Mouse (Mus musculus) midbrain, embryonic 11.5 days (tissue): ENCODE measurements at regions not wholly inside any gene's neighbourhood (a gene's known extent, or its start where the extent isn't known, plus 50 kb on each side); places are given as distances from the start of the nearest gene placed in this dataset.
A peak's percentile ranks its signal among the peaks of the same experiment; 100 is the strongest.

Source experiments
- ATAC-seq: fragments of 200-750 bp; cut with Nextera tagmentation; 2 replicates; pipeline ENCODE4 v1.8.0; 2017; ENCODE audit warnings: moderate TSS enrichment, moderate library complexity; ENCODE audit not compliant: low FRiP score
- DNase-seq: peaks from one replicate; pipeline ENCODE4 v3.0.0; 2015; ENCODE audit warnings: low spot score; ENCODE audit errors: missing footprints
- H3K27ac ChIP-seq: fragments of 300-500 bp; sonication (generic); 2 replicates; pipeline ENCODE4 v1.5.1; 2014; ENCODE audit warnings: low read depth, low read length
- H3K27me3 ChIP-seq: fragments of 300-500 bp; sonication (generic); 2 replicates; pipeline ENCODE4 v1.6.1; 2014; ENCODE audit warnings: mild to moderate bottlenecking, low read length, moderate library complexity, mixed read lengths; ENCODE audit not compliant: control insufficient read depth, insufficient read depth
- H3K36me3 ChIP-seq: fragments of 300-500 bp; sonication (generic); 2 replicates; pipeline ENCODE4 v1.6.1; 2014; ENCODE audit warnings: mild to moderate bottlenecking, low read length, moderate library complexity, mixed read lengths; ENCODE audit not compliant: control insufficient read depth, insufficient read depth
- H3K4me1 ChIP-seq: fragments of 300-500 bp; sonication (generic); 2 replicates; pipeline ENCODE4 v1.6.1; 2014; ENCODE audit warnings: low read length; ENCODE audit not compliant: control insufficient read depth, insufficient read depth
- H3K4me2 ChIP-seq: fragments of 300-500 bp; sonication (generic); 2 replicates; pipeline ENCODE4 v1.6.1; 2014; ENCODE audit warnings: mild to moderate bottlenecking, moderate library complexity
- H3K4me3 ChIP-seq: fragments of 300-500 bp; sonication (generic); 2 replicates; pipeline ENCODE4 v1.5.1; 2014; ENCODE audit warnings: low read depth, low read length
- H3K9ac ChIP-seq: fragments of 300-500 bp; sonication (generic); 2 replicates; pipeline ENCODE4 v1.6.1; 2014; ENCODE audit warnings: low read length
- H3K9me3 ChIP-seq: fragments of 300-500 bp; sonication (generic); 2 replicates; pipeline ENCODE4 v1.6.1; 2016; ENCODE audit warnings: low read length; ENCODE audit not compliant: control insufficient read depth
- WGBS: fragments of 180-500 bp; shearing (Covaris S2); extraction: QIAGEN DNeasy Blood & Tissue Kit; methylation state at CpG from one replicate; pipeline ENCODE4 v1.1.7; 2014; 5-methylcytosine and 5-hydroxymethylcytosine counted together

DNA sequence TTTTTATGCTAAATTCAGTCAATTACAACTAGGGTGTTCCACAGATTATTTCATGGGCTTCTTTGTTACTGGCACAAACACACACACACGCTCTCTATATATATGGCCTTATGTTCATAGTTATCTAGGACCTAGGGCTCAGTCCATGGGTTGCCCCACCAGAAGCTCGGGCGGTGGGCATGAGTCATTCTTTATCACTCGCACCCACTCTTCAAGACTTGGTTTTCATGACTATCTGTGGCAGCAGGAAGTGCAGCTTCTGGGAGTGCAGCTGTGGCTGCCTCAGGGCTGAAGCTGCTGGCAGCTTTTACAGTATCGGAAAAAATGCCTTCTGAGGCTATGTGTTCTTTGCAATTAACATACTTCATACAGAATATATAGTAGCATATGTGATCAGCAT is 198.7 kb downstream of the Ipo11 start:
- H3K9ac ChIP-seq, result no peak overlapping the region
- H3K4me3 ChIP-seq, result no peak overlapping the region
- DNase-seq, result no peak
- ATAC-seq, result no peak
- H3K36me3 ChIP-seq, result no peaks in the 10 kb centered on the region
- no peak overlapping the region for H3K27ac ChIP-seq
- 85% methylated on average over 5 of the region's 5 CpGs for WGBS
- H3K4me2 ChIP-seq, result no peak overlapping the region
- no peaks in the 10 kb centered on the region for H3K27me3 ChIP-seq
- H3K4me1 ChIP-seq, result no peaks in the 10 kb centered on the region
- H3K9me3 ChIP-seq, result no peaks in the 10 kb centered on the region

DNA sequence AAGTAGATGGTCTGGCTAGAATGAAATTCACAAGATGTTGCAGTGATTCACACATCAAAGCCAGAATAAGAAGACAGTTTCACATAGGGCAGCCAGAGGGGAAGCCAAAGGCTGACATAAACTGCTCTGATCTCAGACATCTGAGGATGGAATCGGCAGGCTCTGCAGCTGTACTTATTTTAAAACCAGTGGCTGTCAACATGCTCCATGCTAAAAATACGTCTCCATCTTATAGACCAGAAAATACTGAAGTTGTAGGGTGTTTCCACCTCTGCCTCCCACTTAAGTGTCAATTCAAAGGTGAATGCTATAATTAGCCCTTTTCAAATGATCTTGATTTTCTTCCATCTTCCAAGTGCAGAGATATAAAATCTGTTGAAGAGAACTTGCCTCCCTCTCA is 202.4 kb downstream of the Ipo11 start:
- no peaks in the 10 kb centered on the region for H3K9me3 ChIP-seq
- WGBS, result 84% methylated on average over 2 of the region's 2 CpGs
- no peaks in the 10 kb centered on the region for H3K27me3 ChIP-seq
- H3K9ac ChIP-seq, result no peak overlapping the region
- no peak overlapping the region for H3K4me3 ChIP-seq
- no peaks in the 10 kb centered on the region for H3K36me3 ChIP-seq
- H3K4me1 ChIP-seq, result no peaks in the 10 kb centered on the region
- H3K27ac ChIP-seq, result no peak overlapping the region
- ATAC-seq (no peak), DNase-seq (no peak)
- H3K4me2 ChIP-seq, result no peak overlapping the region

DNA sequence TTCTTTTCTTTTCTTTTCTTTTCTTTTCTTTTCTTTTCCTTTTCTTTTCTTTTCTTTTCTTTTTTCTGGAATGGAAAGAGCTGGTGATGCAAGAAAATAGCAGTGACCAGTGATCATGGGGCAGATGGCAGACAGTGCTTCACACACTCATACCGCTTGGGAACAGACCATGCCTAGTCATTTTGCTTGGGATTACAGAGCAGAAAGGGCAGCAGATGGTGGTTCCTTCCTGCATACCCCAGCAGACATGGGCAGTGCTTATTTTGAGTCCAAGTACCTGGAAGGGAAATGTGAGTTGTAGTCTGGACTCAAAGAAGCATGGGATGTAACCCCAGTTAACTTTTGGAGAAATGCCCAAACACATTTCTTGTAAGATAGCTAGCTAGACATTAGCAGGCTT is 203.9 kb downstream of the Ipo11 start:
- no peak for DNase-seq
- H3K4me2 ChIP-seq, result no peak overlapping the region
- H3K27me3 ChIP-seq, result no peaks in the 10 kb centered on the region
- H3K36me3 ChIP-seq, result no peaks in the 10 kb centered on the region
- no peaks in the 10 kb centered on the region for H3K9me3 ChIP-seq
- H3K4me1 ChIP-seq, result no peaks in the 10 kb centered on the region
- no peak overlapping the region for H3K9ac ChIP-seq
- H3K4me3 ChIP-seq, result no peak overlapping the region
- ATAC-seq, result no peak
- H3K27ac ChIP-seq, result no peak overlapping the region
- 90% methylated on average over 1 of the region's 1 CpGs for WGBS

DNA sequence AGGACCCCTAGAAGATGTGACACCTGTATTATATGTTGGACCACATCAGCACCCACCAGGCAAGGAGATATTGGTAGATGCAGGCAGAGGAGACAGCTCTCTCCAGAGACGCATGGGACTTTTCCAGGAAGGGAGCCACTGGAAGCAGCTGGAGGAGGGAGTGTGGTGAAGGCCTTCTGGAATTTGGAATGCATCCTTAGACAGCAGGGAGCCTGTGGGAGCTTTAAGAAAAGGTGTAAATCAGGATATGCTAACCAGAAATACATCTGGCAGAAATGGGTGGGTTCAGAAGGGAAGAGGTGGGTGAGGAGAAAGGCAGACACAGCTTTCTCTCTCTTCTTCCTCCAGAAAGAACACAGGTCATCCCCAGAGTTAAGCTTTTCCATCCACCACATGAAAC is 213.4 kb downstream of the Ipo11 start:
- no peak overlapping the region for H3K27ac ChIP-seq
- ATAC-seq (no peak), DNase-seq (no peak)
- no peaks in the 10 kb centered on the region for H3K27me3 ChIP-seq
- no peak overlapping the region for H3K4me2 ChIP-seq
- H3K4me1 ChIP-seq, result no peaks in the 10 kb centered on the region
- no peaks in the 10 kb centered on the region for H3K9me3 ChIP-seq
- no peaks in the 10 kb centered on the region for H3K36me3 ChIP-seq
- no peak overlapping the region for H3K9ac ChIP-seq
- H3K4me3 ChIP-seq, result no peak overlapping the region
- WGBS, result 88% methylated on average over 1 of the region's 1 CpGs

DNA sequence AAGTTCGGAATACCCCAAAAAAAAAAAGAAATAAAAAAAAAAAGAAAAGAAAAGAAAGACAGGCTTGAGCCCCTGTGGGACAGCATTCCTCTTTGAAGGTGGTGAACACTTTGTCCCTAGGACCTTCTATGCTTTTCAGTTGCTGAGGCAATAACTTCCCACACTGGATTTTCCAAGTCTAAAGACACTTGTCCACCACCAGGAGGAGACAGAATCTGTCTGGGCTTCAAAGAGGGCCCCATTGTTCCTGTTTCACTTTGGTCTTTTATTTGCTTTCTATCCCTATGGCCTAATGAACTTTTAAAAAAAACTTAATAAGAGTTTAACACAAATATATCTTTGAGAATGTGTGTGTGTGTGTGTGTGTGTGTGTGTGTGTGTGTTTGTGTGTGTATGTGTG is 215.6 kb downstream of the Ipo11 start:
- no peak overlapping the region for H3K4me2 ChIP-seq
- H3K27me3 ChIP-seq, result no peaks in the 10 kb centered on the region
- no peaks in the 10 kb centered on the region for H3K36me3 ChIP-seq
- H3K4me1 ChIP-seq, result no peaks in the 10 kb centered on the region
- no peak overlapping the region for H3K27ac ChIP-seq
- H3K4me3 ChIP-seq, result no peak overlapping the region
- WGBS, result 89% methylated on average over 1 of the region's 1 CpGs
- DNase-seq (no peak), ATAC-seq (no peak)
- no peak overlapping the region for H3K9ac ChIP-seq
- no peaks in the 10 kb centered on the region for H3K9me3 ChIP-seq

DNA sequence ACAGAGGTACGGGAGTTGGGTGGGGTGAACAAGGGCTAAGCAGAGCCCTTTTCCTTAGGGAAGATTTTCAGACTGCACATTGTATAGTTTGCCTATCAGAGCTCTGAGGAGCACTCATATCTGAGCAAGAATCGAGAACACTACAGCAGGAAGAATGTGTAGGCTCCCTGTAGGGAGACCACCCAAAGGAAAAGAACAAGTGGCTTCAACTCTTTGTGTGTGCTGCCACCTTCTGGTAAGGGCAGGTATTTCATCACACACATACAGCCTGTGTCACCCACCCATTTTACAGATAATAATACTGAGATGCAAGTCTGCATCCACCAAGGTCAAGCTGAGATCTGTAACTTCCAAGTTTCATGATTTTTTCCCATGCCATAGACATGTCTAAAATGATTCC is 221.0 kb downstream of the Ipo11 start:
- H3K27ac ChIP-seq, result no peak overlapping the region
- no peak overlapping the region for H3K4me3 ChIP-seq
- ATAC-seq (peak; percentile 43; the same call in 1 of the 2 replicates), DNase-seq (peak; percentile 86)
- no peaks in the 10 kb centered on the region for H3K4me1 ChIP-seq
- H3K36me3 ChIP-seq, result no peaks in the 10 kb centered on the region
- 75% methylated on average over 2 of the region's 2 CpGs for WGBS
- no peaks in the 10 kb centered on the region for H3K9me3 ChIP-seq
- no peaks in the 10 kb centered on the region for H3K27me3 ChIP-seq
- no peak overlapping the region for H3K9ac ChIP-seq
- H3K4me2 ChIP-seq, result no peak overlapping the region

DNA sequence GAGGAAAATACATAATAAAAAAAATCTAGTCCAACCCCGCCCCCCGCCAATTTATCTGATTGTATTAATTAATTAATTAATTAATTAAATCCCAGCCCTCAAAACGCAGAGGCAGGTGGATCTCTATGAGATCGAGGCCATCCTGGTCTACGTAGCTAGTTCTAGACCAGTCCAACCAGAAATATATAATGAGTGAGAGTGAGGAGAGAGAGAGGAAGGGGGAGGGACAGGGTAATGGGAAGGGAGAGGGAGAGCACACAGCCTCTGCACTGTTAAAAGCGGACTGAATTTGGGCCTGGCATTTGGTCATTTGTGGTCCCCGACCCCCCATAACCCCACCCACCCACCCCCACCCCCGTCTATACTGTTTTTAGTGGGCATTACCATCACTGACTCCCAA is 221.5 kb downstream of the Ipo11 start:
- Histone ChIP-seq H3K4me2 (no peak overlapping the region), H3K9ac (no peak overlapping the region), H3K4me1 (no peaks in the 10 kb centered on the region), H3K27me3 (no peaks in the 10 kb centered on the region), H3K36me3 (no peaks in the 10 kb centered on the region), H3K27ac (no peak overlapping the region), H3K4me3 (no peak overlapping the region), H3K9me3 (no peaks in the 10 kb centered on the region)
- DNase-seq, result no peak
- ATAC-seq, result peak; percentile 31; the same call in 1 of the 2 replicates
- 84% methylated on average over 8 of the region's 8 CpGs for WGBS

DNA sequence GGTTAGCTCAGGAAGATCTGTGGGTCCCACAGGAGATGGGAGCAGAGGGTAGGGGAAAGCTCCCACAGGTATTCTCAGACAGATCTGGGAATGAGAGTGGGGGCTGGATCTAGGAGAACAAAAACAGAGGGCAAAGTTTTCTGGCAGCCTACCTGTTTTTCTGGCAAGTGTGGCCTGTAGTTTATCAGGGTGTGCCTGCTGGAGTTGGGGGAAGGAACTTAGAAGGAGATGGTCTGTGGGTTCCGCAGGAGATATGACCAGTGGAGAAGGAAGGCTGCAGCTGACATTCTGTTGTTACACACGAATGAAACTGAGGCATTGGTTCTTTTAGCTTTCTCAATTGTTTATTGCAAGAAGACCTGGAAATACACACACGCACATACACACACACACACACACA is 226.2 kb downstream of the Ipo11 start:
- H3K9me3 ChIP-seq, result no peaks in the 10 kb centered on the region
- no peak for ATAC-seq

DNA sequence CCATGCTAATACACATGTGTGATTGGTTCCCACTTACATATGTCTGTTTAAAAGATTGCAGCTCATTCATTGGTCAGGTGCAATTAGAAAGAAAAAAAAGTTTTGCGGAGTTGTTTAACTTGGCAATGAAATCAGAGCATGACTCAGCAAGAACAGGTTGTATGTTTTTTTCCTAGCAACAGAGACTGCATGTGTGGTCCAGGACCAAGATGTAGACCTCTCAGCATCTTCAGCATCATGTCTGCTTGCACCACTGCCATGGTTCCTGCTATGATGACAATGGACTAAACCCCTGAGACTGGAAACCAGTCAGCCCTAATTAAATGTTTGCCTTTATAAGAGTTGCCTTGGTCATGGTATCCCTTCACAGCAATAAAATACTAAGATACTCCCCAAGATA is 236.4 kb downstream of the Ipo11 start:
- no peaks in the 10 kb centered on the region for H3K4me1 ChIP-seq
- H3K27ac ChIP-seq, result no peak overlapping the region
- no peak overlapping the region for H3K4me2 ChIP-seq
- H3K27me3 ChIP-seq, result no peaks in the 10 kb centered on the region
- no peaks in the 10 kb centered on the region for H3K36me3 ChIP-seq
- DNase-seq, result no peak
- no peak overlapping the region for H3K9ac ChIP-seq
- H3K4me3 ChIP-seq, result no peak overlapping the region
- no peak for ATAC-seq
- 95% methylated on average over 1 of the region's 1 CpGs for WGBS
- H3K9me3 ChIP-seq, result no peaks in the 10 kb centered on the region

More for the DNA sequence above, 226.2 kb downstream of the Ipo11 start:
- WGBS, result 87% methylated on average over 3 of the region's 3 CpGs
- no peak overlapping the region for H3K27ac ChIP-seq
- H3K36me3 ChIP-seq, result no peaks in the 10 kb centered on the region
- no peaks in the 10 kb centered on the region for H3K4me1 ChIP-seq
- H3K9ac ChIP-seq, result no peak overlapping the region
- no peak overlapping the region for H3K4me3 ChIP-seq
- H3K27me3 ChIP-seq, result no peaks in the 10 kb centered on the region
- no peak overlapping the region for H3K4me2 ChIP-seq
- DNase-seq, result no peak

DNA sequence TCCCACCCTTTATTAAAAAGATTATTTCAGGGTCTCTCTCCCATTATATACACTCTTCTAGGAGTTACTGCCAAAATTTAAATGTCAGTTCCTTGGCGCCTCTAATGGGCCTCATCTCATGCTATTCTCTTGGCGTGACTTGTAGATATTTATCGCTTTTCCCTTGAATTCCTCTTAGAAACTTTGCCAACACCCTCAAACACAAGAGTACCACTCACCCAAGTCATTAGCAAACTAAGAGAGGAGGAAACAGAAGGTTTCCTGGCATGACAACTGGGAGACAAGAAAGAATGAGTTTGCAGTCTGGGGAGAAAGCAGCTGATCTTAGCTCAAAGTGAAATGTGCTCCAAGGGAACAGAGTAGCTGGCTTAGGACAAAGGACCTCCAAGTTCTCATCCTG is 236.8 kb downstream of the Ipo11 start:
- no peak for DNase-seq
- Histone ChIP-seq H3K9me3 (no peaks in the 10 kb centered on the region), H3K27ac (no peak overlapping the region), H3K4me1 (no peaks in the 10 kb centered on the region), H3K4me2 (no peak overlapping the region), H3K27me3 (no peaks in the 10 kb centered on the region), H3K4me3 (no peak overlapping the region), H3K9ac (no peak overlapping the region), H3K36me3 (no peaks in the 10 kb centered on the region)
- no peak for ATAC-seq
- 97% methylated on average over 3 of the region's 3 CpGs for WGBS
